Mouse (Mus musculus): ENCODE results near the gene Bend6. TPM values are rescaled to one million over a fixed set of nuclear protein-coding genes. Genes with fewer than 3 reads are reported as not detected.
"Not testable (repeated sequence)": the region's sequence is repeated elsewhere in the genome, so short reads cannot be mapped to it uniquely, and the experiment has no call there.

Bend6 gene
- polyA plus RNA-seq, 1 experiment from 2014 or later = 1.3 TPM

- H3K4me3 ChIP-seq = no peak overlapping the region
- no peak overlapping the region for H3K4me2 ChIP-seq
- no peak for ATAC-seq (ENCODE audit: insufficient number of reproducible peaks, low FRiP score, low TSS enrichment, low read depth)
- H3K27ac ChIP-seq = no peak overlapping the region
- no peaks in the 10 kb centered on the region for H3K4me1 ChIP-seq
- no peaks in the 10 kb centered on the region for H3K27me3 ChIP-seq
- no peaks in the 10 kb centered on the region for H3K9me3 ChIP-seq
- H3K36me3 ChIP-seq = no peaks in the 10 kb centered on the region
- no peak overlapping the region for H3K9ac ChIP-seq
- WGBS = 90% methylated on average over 3 of the region's 3 CpGs
Observed at GRCm38 (mm10) chr1:33869437-33869836, 38.2 kb downstream of the Bend6 start.

- ATAC-seq (ENCODE audit: insufficient number of reproducible peaks, low FRiP score, low TSS enrichment, low read depth) = no peak
- 81% methylated on average over 2 of the region's 2 CpGs for WGBS
- no peak overlapping the region for H3K27ac ChIP-seq
- H3K4me2 ChIP-seq = no peak overlapping the region
- H3K4me3 ChIP-seq = no peak overlapping the region
- no peaks in the 10 kb centered on the region for H3K27me3 ChIP-seq
- no peak overlapping the region for H3K9ac ChIP-seq
- no peaks in the 10 kb centered on the region for H3K36me3 ChIP-seq
- H3K9me3 ChIP-seq = no peaks in the 10 kb centered on the region
- H3K4me1 ChIP-seq = no peaks in the 10 kb centered on the region
Observed at GRCm38 (mm10) chr1:33869031-33869430, 38.6 kb downstream of the Bend6 start.

- WGBS = 92% methylated on average over 2 of the region's 2 CpGs
- Histone ChIP-seq H3K4me1 (no peaks in the 10 kb centered on the region), H3K36me3 (no peaks in the 10 kb centered on the region), H3K9ac (no peak overlapping the region), H3K4me3 (no peak overlapping the region), H3K4me2 (no peak overlapping the region), H3K9me3 (no peaks in the 10 kb centered on the region), H3K27me3 (no peaks in the 10 kb centered on the region), H3K27ac (no peak overlapping the region)
- ATAC-seq (ENCODE audit: insufficient number of reproducible peaks, low FRiP score, low TSS enrichment, low read depth) = no peak
Observed at GRCm38 (mm10) chr1:33846807-33847206, 60.8 kb downstream of the Bend6 start.

- no peak for ATAC-seq (ENCODE audit: insufficient number of reproducible peaks, low FRiP score, low TSS enrichment, low read depth)
- Histone ChIP-seq H3K4me3 (no peak overlapping the region), H3K36me3 (no peaks in the 10 kb centered on the region), H3K9me3 (no peaks in the 10 kb centered on the region), H3K27me3 (no peaks in the 10 kb centered on the region), H3K4me2 (no peak overlapping the region), H3K4me1 (no peaks in the 10 kb centered on the region), H3K27ac (no peak overlapping the region), H3K9ac (no peak overlapping the region)
- WGBS = 77% methylated on average over 6 of the region's 6 CpGs
Observed at GRCm38 (mm10) chr1:33843823-33844222, 63.8 kb downstream of the Bend6 start.

GRCm38 (mm10) chr1:33838952-33839351 lies 68.7 kb downstream of the Bend6 start:
- H3K36me3 ChIP-seq; H3K27ac ChIP-seq; H3K9ac ChIP-seq; H3K27me3 ChIP-seq; H3K4me3 ChIP-seq; H3K9me3 ChIP-seq; H3K4me2 ChIP-seq; H3K4me1 ChIP-seq; ATAC-seq (ENCODE audit: insufficient number of reproducible peaks, low FRiP score, low TSS enrichment, low read depth): not testable (repeated sequence)
- WGBS = 93% methylated on average over 14 of the region's 14 CpGs

- no peak overlapping the region for H3K4me2 ChIP-seq
- no peaks in the 10 kb centered on the region for H3K36me3 ChIP-seq
- H3K27me3 ChIP-seq = no peaks in the 10 kb centered on the region
- no peak overlapping the region for H3K9ac ChIP-seq
- ATAC-seq (ENCODE audit: insufficient number of reproducible peaks, low FRiP score, low TSS enrichment, low read depth) = no peak
- H3K9me3 ChIP-seq = no peaks in the 10 kb centered on the region
- no peak overlapping the region for H3K27ac ChIP-seq
- no peak overlapping the region for H3K4me3 ChIP-seq
- no peaks in the 10 kb centered on the region for H3K4me1 ChIP-seq
- 70% methylated on average over 4 of the region's 4 CpGs for WGBS
Observed at GRCm38 (mm10) chr1:33830586-33830985, 77.0 kb downstream of the Bend6 start.

GRCm38 (mm10) chr1:33817931-33818330 lies 89.7 kb downstream of the Bend6 start:
- no peaks in the 10 kb centered on the region for H3K36me3 ChIP-seq
- no peak overlapping the region for H3K4me3 ChIP-seq
- peaks cover 5% of the 10 kb centered on the region for H3K4me1 ChIP-seq
- H3K9me3 ChIP-seq = no peaks in the 10 kb centered on the region
- no peak overlapping the region for H3K4me2 ChIP-seq
- H3K9ac ChIP-seq = no peak overlapping the region
- WGBS = 80% methylated on average over 2 of the region's 2 CpGs
- H3K27me3 ChIP-seq = no peaks in the 10 kb centered on the region
- no peak overlapping the region for H3K27ac ChIP-seq
- no peak for ATAC-seq (ENCODE audit: insufficient number of reproducible peaks, low FRiP score, low TSS enrichment, low read depth)

- H3K27ac ChIP-seq = peak within 1 kb of the TSS; percentile 92
- H3K27me3 ChIP-seq = no peaks in the 10 kb centered on the region
- peak within 1 kb of the TSS; percentile 89 for H3K4me3 ChIP-seq
- peaks cover 20% of the 10 kb centered on the region for H3K36me3 ChIP-seq
- peak within 1 kb of the TSS; percentile 67 for H3K4me2 ChIP-seq
- peak within 1 kb of the TSS; percentile 94 for H3K9ac ChIP-seq
- ATAC-seq (ENCODE audit: insufficient number of reproducible peaks, low FRiP score, low TSS enrichment, low read depth) = peak; percentile 93
- peaks cover 12% of the 10 kb centered on the region for H3K4me1 ChIP-seq
- 0% methylated on average over 74 of the region's 85 CpGs for WGBS
- H3K9me3 ChIP-seq = no peaks in the 10 kb centered on the region
Observed at GRCm38 (mm10) chr1:33813868-33814794, 93.5 kb downstream of the Bend6 start, which contains the start of gene Zfp451. Gene Zfp451 (minus strand): TSS chr1:33814595.

- H3K9me3 ChIP-seq = no peaks in the 10 kb centered on the region
- H3K27me3 ChIP-seq = no peaks in the 10 kb centered on the region
- H3K27ac ChIP-seq = peak overlapping the region; percentile 92
- peaks cover 12% of the 10 kb centered on the region for H3K4me1 ChIP-seq
- peak overlapping the region; percentile 67 for H3K4me2 ChIP-seq
- H3K4me3 ChIP-seq = peak overlapping the region; percentile 89
- H3K36me3 ChIP-seq = peaks cover 25% of the 10 kb centered on the region
- 14% methylated on average over 11 of the region's 11 CpGs for WGBS
- no peak for ATAC-seq (ENCODE audit: insufficient number of reproducible peaks, low FRiP score, low TSS enrichment, low read depth)
- peak overlapping the region; percentile 94 for H3K9ac ChIP-seq
Observed at GRCm38 (mm10) chr1:33813495-33813867, 94.1 kb downstream of the Bend6 start.

GRCm38 (mm10) chr1:33803323-33803722 lies 104.3 kb downstream of the Bend6 start:
- no peaks in the 10 kb centered on the region for H3K27me3 ChIP-seq
- peaks cover 65% of the 10 kb centered on the region for H3K36me3 ChIP-seq
- no peaks in the 10 kb centered on the region for H3K4me1 ChIP-seq
- no peak overlapping the region for H3K9ac ChIP-seq
- no peak for ATAC-seq (ENCODE audit: insufficient number of reproducible peaks, low FRiP score, low TSS enrichment, low read depth)
- no peak overlapping the region for H3K4me2 ChIP-seq
- H3K27ac ChIP-seq = no peak overlapping the region
- no peak overlapping the region for H3K4me3 ChIP-seq
- WGBS = 96% methylated on average over 2 of the region's 2 CpGs
- H3K9me3 ChIP-seq = no peaks in the 10 kb centered on the region

All from limb, embryonic 15.5 days (tissue).